Mouse (Mus musculus) stomach, embryonic 14.5 days (tissue): ENCODE measurements at regions not wholly inside any gene's neighbourhood (a gene's known extent, or its start where the extent isn't known, plus 50 kb on each side); places are given as distances from the start of the nearest gene placed in this dataset.

Source experiments
- ATAC-seq: fragments of 200-750 bp; cut with Nextera tagmentation; 2 replicates; pipeline ENCODE4 v1.8.0; 2017; ENCODE audit warnings: low read depth, moderate TSS enrichment; ENCODE audit not compliant: insufficient number of reproducible peaks, insufficient read depth, low FRiP score
- H3K27ac ChIP-seq: fragments of 300-500 bp; sonication (generic); 2 replicates; pipeline ENCODE4 v1.5.1; 2014; ENCODE audit warnings: mild to moderate bottlenecking, low read length, moderate library complexity, mixed read lengths
- H3K27me3 ChIP-seq: fragments of 300-500 bp; sonication (generic); 2 replicates; pipeline ENCODE4 v1.6.1; 2014; ENCODE audit warnings: low read length, control low read depth, mixed read lengths; ENCODE audit not compliant: control insufficient read depth, insufficient read depth
- H3K36me3 ChIP-seq: fragments of 300-500 bp; sonication (generic); 2 replicates; pipeline ENCODE4 v1.6.1; 2014; ENCODE audit warnings: mild to moderate bottlenecking, control low read depth, low read length, moderate library complexity, mixed read lengths; ENCODE audit not compliant: control insufficient read depth, insufficient read depth
- H3K4me1 ChIP-seq: fragments of 300-500 bp; sonication (generic); 2 replicates; pipeline ENCODE4 v1.6.1; 2014; ENCODE audit warnings: low read length, control low read depth, mixed read lengths; ENCODE audit not compliant: control insufficient read depth, insufficient read depth
- H3K4me2 ChIP-seq: fragments of 300-500 bp; sonication (generic); replicated peaks from 2 replicates; pipeline ENCODE4 v1.6.1; 2014; ENCODE audit warnings: low read depth, low read length, control low read depth
- H3K4me3 ChIP-seq: fragments of 300-500 bp; sonication (generic); 2 replicates; pipeline ENCODE4 v1.5.1; 2014; ENCODE audit warnings: low read depth, low read length, control low read depth
- H3K9ac ChIP-seq: fragments of 300-500 bp; sonication (generic); replicated peaks from 2 replicates; pipeline ENCODE4 v1.6.1; 2014; ENCODE audit warnings: low read depth, mild to moderate bottlenecking, control low read depth, low read length, moderate library complexity, mixed read lengths
- H3K9me3 ChIP-seq: fragments of 300-500 bp; sonication (generic); 2 replicates; pipeline ENCODE4 v1.6.1; 2016; ENCODE audit warnings: low read depth, low read length, control low read depth; ENCODE audit not compliant: control insufficient read depth
- WGBS: fragments of 180-500 bp; shearing (Covaris S2); extraction: QIAGEN DNeasy Blood & Tissue Kit; methylation state at CpG from one replicate; pipeline ENCODE4 v1.1.7; 2014; 5-methylcytosine and 5-hydroxymethylcytosine counted together

GRCm38 (mm10) chr11:52579764-52580377 is 183.6 kb downstream of the 9530068E07Rik start:
- no peaks in the 10 kb centered on the region for H3K36me3 ChIP-seq
- H3K27me3 ChIP-seq, result no peaks in the 10 kb centered on the region
- H3K9me3 ChIP-seq, result no peaks in the 10 kb centered on the region
- WGBS, result 67% methylated on average over 13 of the region's 13 CpGs
- H3K4me1 ChIP-seq, result peaks cover 4% of the 10 kb centered on the region; the same call in 1 of the 2 replicates
- ATAC-seq, result no peak
- no peak overlapping the region for H3K27ac ChIP-seq
- no peak overlapping the region for H3K4me3 ChIP-seq
- H3K4me2 ChIP-seq, result no peak overlapping the region
- H3K9ac ChIP-seq, result no peak overlapping the region

DNA sequence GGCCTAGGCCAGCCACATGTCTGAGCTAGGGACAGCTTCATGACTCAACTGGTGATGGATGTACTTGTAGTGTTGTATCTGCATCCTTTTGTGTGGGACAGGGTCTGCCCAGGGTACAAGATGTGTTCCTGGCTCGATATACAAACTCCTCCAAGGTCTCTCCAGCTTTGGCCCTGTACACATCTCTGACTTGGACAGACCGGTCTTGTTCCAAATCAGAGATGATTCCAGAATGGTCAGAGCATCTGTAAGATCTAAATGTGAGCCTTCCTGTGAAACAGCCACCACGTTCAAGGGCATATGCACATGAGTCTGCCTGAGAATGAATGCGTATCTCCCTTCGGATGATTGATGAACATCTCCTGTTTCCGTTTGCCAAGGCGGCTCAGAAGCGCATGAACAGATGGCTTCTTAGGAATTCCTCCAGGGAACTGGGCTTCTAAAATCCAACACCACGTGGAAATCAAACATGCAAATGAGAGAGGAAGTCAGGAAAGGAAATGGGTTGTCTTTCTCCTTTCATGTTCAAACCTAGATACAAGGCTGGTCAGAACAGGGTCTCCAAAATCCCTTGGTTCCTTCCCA is 172.7 kb upstream of the Fstl4 start:
- WGBS, result 41% methylated on average over 9 of the region's 9 CpGs
- no peaks in the 10 kb centered on the region for H3K27me3 ChIP-seq

GRCm38 (mm10) chr11:52594092-52594491 is 170.3 kb upstream of the Fstl4 start:
- no peak overlapping the region for H3K4me3 ChIP-seq
- no peak overlapping the region for H3K27ac ChIP-seq
- H3K9ac ChIP-seq, result no peak overlapping the region
- H3K27me3 ChIP-seq, result no peaks in the 10 kb centered on the region
- H3K36me3 ChIP-seq, result no peaks in the 10 kb centered on the region
- no peak overlapping the region for H3K4me2 ChIP-seq
- 89% methylated on average over 4 of the region's 4 CpGs for WGBS
- H3K9me3 ChIP-seq, result no peaks in the 10 kb centered on the region; the same call in 1 of the 2 replicates
- no peak for ATAC-seq
- H3K4me1 ChIP-seq, result no peaks in the 10 kb centered on the region

More for the DNA sequence above, 172.7 kb upstream of the Fstl4 start:
- Histone ChIP-seq H3K4me2 (no peak overlapping the region), H3K36me3 (no peaks in the 10 kb centered on the region), H3K9ac (no peak overlapping the region), H3K9me3 (no peaks in the 10 kb centered on the region; the same call in 1 of the 2 replicates), H3K27ac (no peak overlapping the region), H3K4me1 (no peaks in the 10 kb centered on the region), H3K4me3 (no peak overlapping the region)
- no peak for ATAC-seq

- H3K27me3 ChIP-seq, result no peaks in the 10 kb centered on the region
- no peak for ATAC-seq
These were observed 163.2 kb upstream of the Fstl4 start for GRCm38 (mm10) chr11:52601196-52601595.

DNA sequence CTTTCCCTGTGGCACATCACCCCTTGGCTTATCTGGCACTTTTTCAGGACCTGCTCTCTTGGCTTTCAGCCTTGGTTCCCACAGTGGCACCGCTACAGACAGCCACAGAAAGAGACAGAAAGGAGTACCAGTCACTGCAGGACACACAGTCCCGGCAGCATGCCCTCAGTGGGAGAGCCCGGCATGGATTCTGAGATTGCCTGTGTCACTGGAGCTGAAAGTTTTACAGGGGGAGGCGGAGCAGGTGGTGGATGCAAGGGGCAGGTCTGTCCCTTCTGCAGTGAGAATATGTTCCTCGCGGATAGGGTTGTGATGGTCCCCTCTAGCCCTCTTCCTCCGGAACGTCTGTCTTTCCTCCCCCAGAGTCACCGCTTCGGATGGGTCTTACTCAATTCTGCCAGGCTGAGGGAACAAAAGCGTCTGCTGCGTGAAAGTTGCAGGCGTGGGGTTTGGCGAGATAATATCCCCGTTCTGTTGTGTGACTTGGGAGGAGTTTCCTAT is 162.3 kb upstream of the Fstl4 start:
- Histone ChIP-seq H3K4me2 (no peak overlapping the region), H3K36me3 (no peaks in the 10 kb centered on the region), H3K9ac (no peak overlapping the region), H3K4me1 (no peaks in the 10 kb centered on the region), H3K4me3 (no peak overlapping the region), H3K9me3 (no peaks in the 10 kb centered on the region), H3K27ac (no peak overlapping the region), H3K27me3 (no peaks in the 10 kb centered on the region)
- WGBS, result 79% methylated on average over 15 of the region's 15 CpGs
- ATAC-seq, result no peak

More at GRCm38 (mm10) chr11:52601196-52601595, 163.2 kb upstream of the Fstl4 start:
- H3K4me1 ChIP-seq, result no peaks in the 10 kb centered on the region
- no peak overlapping the region for H3K27ac ChIP-seq
- no peaks in the 10 kb centered on the region for H3K9me3 ChIP-seq
- no peak overlapping the region for H3K4me2 ChIP-seq
- no peaks in the 10 kb centered on the region for H3K36me3 ChIP-seq
- no peak overlapping the region for H3K4me3 ChIP-seq
- H3K9ac ChIP-seq, result no peak overlapping the region
- 90% methylated on average over 6 of the region's 6 CpGs for WGBS

GRCm38 (mm10) chr11:52602796-52603195 is 161.6 kb upstream of the Fstl4 start:
- 73% methylated on average over 5 of the region's 5 CpGs for WGBS
- Histone ChIP-seq H3K27ac (no peak overlapping the region), H3K36me3 (no peaks in the 10 kb centered on the region), H3K9me3 (no peaks in the 10 kb centered on the region), H3K4me1 (no peaks in the 10 kb centered on the region), H3K4me3 (no peak overlapping the region), H3K27me3 (no peaks in the 10 kb centered on the region), H3K4me2 (no peak overlapping the region), H3K9ac (no peak overlapping the region)
- no peak for ATAC-seq

GRCm38 (mm10) chr11:52610681-52611165 is 153.7 kb upstream of the Fstl4 start:
- no peak for ATAC-seq
- no peaks in the 10 kb centered on the region for H3K27me3 ChIP-seq
- WGBS, result 93% methylated on average over 1 of the region's 1 CpGs
- H3K9ac ChIP-seq, result no peak overlapping the region
- H3K36me3 ChIP-seq, result no peaks in the 10 kb centered on the region
- H3K4me1 ChIP-seq, result no peaks in the 10 kb centered on the region
- H3K4me2 ChIP-seq, result no peak overlapping the region
- H3K9me3 ChIP-seq, result no peaks in the 10 kb centered on the region
- no peak overlapping the region for H3K27ac ChIP-seq
- no peak overlapping the region for H3K4me3 ChIP-seq

DNA sequence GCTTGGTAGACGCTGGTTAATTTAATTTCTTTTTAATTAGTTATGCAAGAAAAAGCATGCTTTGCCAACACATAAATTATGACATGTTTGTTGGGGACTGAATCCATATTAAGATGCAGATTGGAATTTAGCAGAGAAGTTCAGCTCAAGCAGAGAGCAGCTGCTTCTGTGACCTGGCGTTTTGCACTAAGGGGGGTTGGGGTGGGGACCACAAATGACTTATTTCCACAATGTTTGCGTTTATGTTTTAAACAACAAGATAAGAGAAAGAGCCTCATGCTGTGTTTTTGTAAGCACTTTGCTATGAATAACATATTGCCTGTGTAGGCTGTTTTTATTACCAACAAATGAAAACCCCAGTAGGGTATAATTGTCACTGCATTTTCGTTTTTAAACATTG is 148.8 kb upstream of the Fstl4 start:
- Histone ChIP-seq H3K36me3 (no peaks in the 10 kb centered on the region), H3K4me1 (no peaks in the 10 kb centered on the region), H3K4me2 (no peak overlapping the region), H3K4me3 (no peak overlapping the region), H3K27me3 (no peaks in the 10 kb centered on the region), H3K27ac (no peak overlapping the region), H3K9me3 (no peaks in the 10 kb centered on the region), H3K9ac (no peak overlapping the region)
- no peak for ATAC-seq
- WGBS, result 65% methylated on average over 4 of the region's 4 CpGs
